Mouse (Mus musculus): ENCODE measurements around the gene Scin. TPM values are rescaled to one million over a fixed set of nuclear protein-coding genes. Genes with fewer than 3 reads are reported as not detected.

The Scin gene
- polyA plus RNA-seq, 1 experiment from 2014 or later: 29.2 TPM

- Histone ChIP-seq H3K4me2 (replicated peaks; ENCODE audit: low read depth) (no peak overlapping the region), H3K27me3 (replicated peaks; ENCODE audit: control insufficient read depth, insufficient read depth, low read length) (no peaks in the 10 kb centered on the region)
Observed at GRCm38 (mm10) chr12:40040067-40040466, 94.0 kb downstream of the Scin start.

GRCm38 (mm10) chr12:40037876-40038463 lies 96.1 kb downstream of the Scin start, which contains the start of gene Arl4a:
TSS of gene Arl4a (minus strand) at chr12:40038025.
- H3K4me1 ChIP-seq (replicated peaks; ENCODE audit: control insufficient read depth, insufficient read depth, low read length): no peaks in the 10 kb centered on the region
- no peaks in the 10 kb centered on the region for H3K27me3 ChIP-seq (replicated peaks; ENCODE audit: control insufficient read depth, insufficient read depth, low read length)
- H3K36me3 ChIP-seq (ENCODE audit: control insufficient read depth, insufficient read depth): 0 out of 2 replicates have a peak, but pooled peaks cover 4% of the 10 kb centered on the region
- no peaks in the 10 kb centered on the region for H3K9me3 ChIP-seq (ENCODE audit: control insufficient read depth)
- peak within 1 kb of the TSS; percentile 97 for H3K27ac ChIP-seq (ENCODE audit: low read depth, low read length)
- peak; percentile 78 for ATAC-seq
- H3K4me3 ChIP-seq (ENCODE audit: low read depth, low read length): peak within 1 kb of the TSS; percentile 92
- under 1% methylated on average over 61 of the region's 68 CpGs for WGBS
- H3K4me2 ChIP-seq (replicated peaks; ENCODE audit: low read depth): peak within 1 kb of the TSS; percentile 90
- peak within 1 kb of the TSS; percentile 94 for H3K9ac ChIP-seq (ENCODE audit: low read depth, low read length)
- TF ChIP-seq CTCF (IDR thresholded peaks at IDR 0.05; ENCODE audit: low read depth): no peak

More at GRCm38 (mm10) chr12:40040067-40040466, 94.0 kb downstream of the Scin start:
- Histone ChIP-seq H3K27ac (ENCODE audit: low read depth, low read length) (no peak overlapping the region), H3K4me1 (replicated peaks; ENCODE audit: control insufficient read depth, insufficient read depth, low read length) (no peaks in the 10 kb centered on the region), H3K9ac (ENCODE audit: low read depth, low read length) (no peak overlapping the region), H3K9me3 (ENCODE audit: control insufficient read depth) (no peaks in the 10 kb centered on the region), H3K36me3 (ENCODE audit: control insufficient read depth, insufficient read depth) (no peaks in the 10 kb centered on the region), H3K4me3 (ENCODE audit: low read depth, low read length) (no peak overlapping the region)
- peak; percentile 73 for TF ChIP-seq CTCF (IDR thresholded peaks at IDR 0.05; ENCODE audit: low read depth)
- ATAC-seq: no peak

- WGBS: under 1% methylated on average over 57 of the region's 60 CpGs
- Histone ChIP-seq H3K27me3 (replicated peaks; ENCODE audit: control insufficient read depth, insufficient read depth, low read length) (no peaks in the 10 kb centered on the region), H3K4me2 (replicated peaks; ENCODE audit: low read depth) (peak overlapping the region; percentile 90), H3K4me3 (ENCODE audit: low read depth, low read length) (peak overlapping the region; percentile 92), H3K27ac (ENCODE audit: low read depth, low read length) (peak overlapping the region; percentile 97), H3K9ac (ENCODE audit: low read depth, low read length) (peak overlapping the region; percentile 94), H3K36me3 (ENCODE audit: control insufficient read depth, insufficient read depth) (0 out of 2 replicates have a peak, but pooled peaks cover 4% of the 10 kb centered on the region), H3K4me1 (replicated peaks; ENCODE audit: control insufficient read depth, insufficient read depth, low read length) (no peaks in the 10 kb centered on the region), H3K9me3 (ENCODE audit: control insufficient read depth) (no peaks in the 10 kb centered on the region)
- ATAC-seq: peak; percentile 98
- peak; percentile 96 for TF ChIP-seq CTCF (IDR thresholded peaks at IDR 0.05; ENCODE audit: low read depth)
Observed at GRCm38 (mm10) chr12:40037226-40037813, 96.7 kb downstream of the Scin start.

- H3K9ac ChIP-seq (ENCODE audit: low read depth, low read length): peak overlapping the region; percentile 94
- peak overlapping the region; percentile 97 for H3K27ac ChIP-seq (ENCODE audit: low read depth, low read length)
- H3K27me3 ChIP-seq (replicated peaks; ENCODE audit: control insufficient read depth, insufficient read depth, low read length): no peaks in the 10 kb centered on the region
- no peak for ATAC-seq
- H3K4me1 ChIP-seq (replicated peaks; ENCODE audit: control insufficient read depth, insufficient read depth, low read length): no peaks in the 10 kb centered on the region
- peak overlapping the region; percentile 90 for H3K4me2 ChIP-seq (replicated peaks; ENCODE audit: low read depth)
- H3K4me3 ChIP-seq (ENCODE audit: low read depth, low read length): peak overlapping the region; percentile 92
- 0 out of 2 replicates have a peak, but pooled peaks cover 4% of the 10 kb centered on the region for H3K36me3 ChIP-seq (ENCODE audit: control insufficient read depth, insufficient read depth)
- no peaks in the 10 kb centered on the region for H3K9me3 ChIP-seq (ENCODE audit: control insufficient read depth)
- TF ChIP-seq CTCF (IDR thresholded peaks at IDR 0.05; ENCODE audit: low read depth): no peak
- 1% methylated on average over 11 of the region's 11 CpGs for WGBS
Observed at GRCm38 (mm10) chr12:40036666-40037065, 97.4 kb downstream of the Scin start.

GRCm38 (mm10) chr12:40035506-40035905 lies 98.5 kb downstream of the Scin start:
- no peak for ATAC-seq
- no peak for TF ChIP-seq CTCF (IDR thresholded peaks at IDR 0.05; ENCODE audit: low read depth)
- Histone ChIP-seq H3K4me1 (replicated peaks; ENCODE audit: control insufficient read depth, insufficient read depth, low read length) (no peaks in the 10 kb centered on the region), H3K4me2 (replicated peaks; ENCODE audit: low read depth) (peak overlapping the region; percentile 90), H3K9ac (ENCODE audit: low read depth, low read length) (no peak overlapping the region), H3K27ac (ENCODE audit: low read depth, low read length) (no peak overlapping the region), H3K36me3 (ENCODE audit: control insufficient read depth, insufficient read depth) (0 out of 2 replicates have a peak, but pooled peaks cover 4% of the 10 kb centered on the region), H3K4me3 (ENCODE audit: low read depth, low read length) (peak overlapping the region; percentile 92), H3K27me3 (replicated peaks; ENCODE audit: control insufficient read depth, insufficient read depth, low read length) (no peaks in the 10 kb centered on the region), H3K9me3 (ENCODE audit: control insufficient read depth) (no peaks in the 10 kb centered on the region)
- 33% methylated on average over 4 of the region's 4 CpGs for WGBS

GRCm38 (mm10) chr12:40029201-40029600 lies 104.8 kb downstream of the Scin start:
- Histone ChIP-seq H3K4me3 (ENCODE audit: low read depth, low read length) (no peak overlapping the region), H3K4me2 (replicated peaks; ENCODE audit: low read depth) (no peak overlapping the region), H3K9me3 (ENCODE audit: control insufficient read depth) (no peaks in the 10 kb centered on the region), H3K9ac (ENCODE audit: low read depth, low read length) (no peak overlapping the region), H3K36me3 (ENCODE audit: control insufficient read depth, insufficient read depth) (0 out of 2 replicates have a peak, but pooled peaks cover 2% of the 10 kb centered on the region), H3K27me3 (replicated peaks; ENCODE audit: control insufficient read depth, insufficient read depth, low read length) (no peaks in the 10 kb centered on the region), H3K4me1 (replicated peaks; ENCODE audit: control insufficient read depth, insufficient read depth, low read length) (no peaks in the 10 kb centered on the region; the same call in 1 of the 2 replicates), H3K27ac (ENCODE audit: low read depth, low read length) (no peak overlapping the region)
- no peak for TF ChIP-seq CTCF (IDR thresholded peaks at IDR 0.05; ENCODE audit: low read depth)
- WGBS: 69% methylated on average over 4 of the region's 4 CpGs
- ATAC-seq: no peak
